Mouse (Mus musculus): ENCODE results near the gene Tspan12. TPM values are rescaled to one million over a fixed set of nuclear protein-coding genes. Genes with fewer than 3 reads are reported as not detected.

Gene Tspan12
- total and polyA plus RNA-seq, 3 experiments = not detected

DNA sequence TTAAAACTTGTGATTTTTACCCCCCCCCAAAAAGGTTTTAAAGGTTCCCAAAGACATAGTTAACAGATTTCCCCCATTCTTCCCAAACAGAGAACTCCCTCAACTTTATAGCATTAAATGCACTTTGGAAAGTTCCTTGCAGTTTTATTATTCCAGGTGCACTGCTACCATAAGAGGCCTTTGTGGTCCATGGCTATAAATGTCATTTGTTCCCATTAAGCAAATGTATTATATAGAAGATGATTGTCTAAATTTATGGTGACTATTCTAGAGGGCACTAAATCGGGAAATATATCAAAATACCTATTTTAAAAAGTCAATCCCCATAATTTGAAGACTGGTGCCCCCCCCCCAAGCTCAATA, 82.9 kb downstream of the Tspan12 start:
- H3K9ac ChIP-seq (ENCODE audit: control insufficient read depth, low read depth, low read length, poor library complexity, severe bottlenecking) = no peak overlapping the region
- H3K79me2 ChIP-seq (ENCODE audit: control insufficient read depth, insufficient read depth, low read length, poor library complexity) = no peaks in the 10 kb centered on the region
- no peaks in the 10 kb centered on the region for H3K9me3 ChIP-seq (replicated peaks; ENCODE audit: insufficient read depth, low read length)
- no peak overlapping the region for H3K4me3 ChIP-seq (ENCODE audit: control insufficient read depth in 1 of 2, insufficient read depth in 1 of 2, low read depth in 2 of 2, low read length in 2 of 2)
- no peaks in the 10 kb centered on the region for H3K4me1 ChIP-seq (ENCODE audit: control insufficient read depth in 1 of 2, insufficient read depth in 2 of 2, low read length in 2 of 2)
- H3K36me3 ChIP-seq (ENCODE audit: control insufficient read depth in 1 of 2, insufficient read depth in 2 of 2, low read length in 2 of 2) = no peaks in the 10 kb centered on the region
- TF ChIP-seq KAT2A (conservative IDR thresholded peaks at IDR 0.05; ENCODE audit: low read depth, low read length) (no peak), MYC (IDR thresholded peaks at IDR 0.05; ENCODE audit: low read depth, low read length) (no peak), MXI1 (IDR thresholded peaks at IDR 0.05; ENCODE audit: low read depth, low read length) (no peak), ZC3H11A (IDR thresholded peaks at IDR 0.05; ENCODE audit: low read depth, low read length) (no peak), MAFK (IDR thresholded peaks at IDR 0.05; ENCODE audit: borderline replicate concordance, low read depth, low read length) (no peak), POLR2AphosphoS2 (IDR thresholded peaks at IDR 0.05; ENCODE audit: low read length) (no peak)
- no peak for DNase-seq (ENCODE audit: low read depth, low spot score)
- no peak overlapping the region for H3K27ac ChIP-seq (ENCODE audit: control insufficient read depth, low read depth, low read length)
- peaks cover 0 to 4% of the 10 kb centered on the region in 2 experiments; a peak in 2 of 4 replicates for H3K27me3 ChIP-seq (ENCODE audit: control insufficient read depth in 1 of 2, insufficient read depth in 2 of 2, low read length in 2 of 2)

- H3K36me3 ChIP-seq (ENCODE audit: control insufficient read depth in 1 of 2, insufficient read depth in 2 of 2, low read length in 2 of 2) = no peaks in the 10 kb centered on the region
- H3K4me3 ChIP-seq (ENCODE audit: control insufficient read depth in 1 of 2, insufficient read depth in 1 of 2, low read depth in 2 of 2, low read length in 2 of 2) = no peak overlapping the region
- no peak overlapping the region for H3K9ac ChIP-seq (ENCODE audit: control insufficient read depth, low read depth, low read length, poor library complexity, severe bottlenecking)
- H3K79me2 ChIP-seq (ENCODE audit: control insufficient read depth, insufficient read depth, low read length, poor library complexity) = no peaks in the 10 kb centered on the region
- no peaks in the 10 kb centered on the region for H3K9me3 ChIP-seq (replicated peaks; ENCODE audit: insufficient read depth, low read length)
- TF ChIP-seq USF2 (IDR thresholded peaks at IDR 0.05; ENCODE audit: borderline replicate concordance in 1 of 2, insufficient read depth in 1 of 2, low read depth in 1 of 2, low read length in 2 of 2) = no peak
- no peak for TF ChIP-seq ZKSCAN1 (IDR thresholded peaks at IDR 0.05; ENCODE audit: low read depth, low read length)
- TF ChIP-seq ETS1 (IDR thresholded peaks at IDR 0.05; ENCODE audit: low read depth, low read length) = no peak
- TF ChIP-seq BHLHE40 (IDR thresholded peaks at IDR 0.05; ENCODE audit: borderline replicate concordance, low read depth, low read length) = no peak
- TF ChIP-seq RAD21 (IDR thresholded peaks at IDR 0.05; ENCODE audit: low read depth, low read length) = no peak
- no peak for TF ChIP-seq JUND (IDR thresholded peaks at IDR 0.05; ENCODE audit: low read depth, low read length)
- no peak for DNase-seq (ENCODE audit: low read depth, low spot score)
- peaks cover 0 to 4% of the 10 kb centered on the region in 2 experiments; a peak in 2 of 4 replicates for H3K27me3 ChIP-seq (ENCODE audit: control insufficient read depth in 1 of 2, insufficient read depth in 2 of 2, low read length in 2 of 2)
- no peaks in the 10 kb centered on the region for H3K4me1 ChIP-seq (ENCODE audit: control insufficient read depth in 1 of 2, insufficient read depth in 2 of 2, low read length in 2 of 2)
- no peak overlapping the region for H3K27ac ChIP-seq (ENCODE audit: control insufficient read depth, low read depth, low read length)
Measured at GRCm38 (mm10) chr6:21768745-21769446, 83.4 kb downstream of the Tspan12 start.

DNA sequence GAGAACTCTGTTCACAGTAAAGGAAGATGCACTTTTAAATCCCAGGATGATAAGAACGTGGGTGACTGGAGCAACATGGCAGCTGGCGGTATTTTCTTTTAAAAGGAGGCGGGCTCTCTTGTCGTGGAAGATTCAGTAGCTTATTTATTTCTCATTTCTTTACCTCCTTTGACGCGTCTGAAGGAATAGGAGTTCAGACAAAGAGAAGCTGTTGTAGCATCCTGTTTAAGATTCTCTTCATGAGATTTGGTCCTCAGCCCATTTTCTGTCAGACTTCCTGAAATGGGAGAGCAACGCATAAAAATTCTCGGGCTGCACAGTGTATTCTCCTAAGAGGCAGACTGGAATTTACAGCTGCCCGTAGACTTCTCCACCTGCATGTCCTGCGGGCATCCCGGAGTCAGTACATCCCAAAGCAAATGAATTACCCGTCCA, 84.5 kb downstream of the Tspan12 start:
- no peak for DNase-seq (ENCODE audit: low read depth, low spot score)

More for the DNA sequence above, 84.5 kb downstream of the Tspan12 start:
- Histone ChIP-seq H3K27ac (ENCODE audit: control insufficient read depth, low read depth, low read length) (no peak overlapping the region), H3K9me3 (replicated peaks; ENCODE audit: insufficient read depth, low read length) (no peaks in the 10 kb centered on the region), H3K4me3 (ENCODE audit: control insufficient read depth in 1 of 2, insufficient read depth in 1 of 2, low read depth in 2 of 2, low read length in 2 of 2) (no peak overlapping the region), H3K27me3 (ENCODE audit: control insufficient read depth in 1 of 2, insufficient read depth in 2 of 2, low read length in 2 of 2) (peaks cover 0 to 3% of the 10 kb centered on the region in 2 experiments; a peak in 2 of 4 replicates), H3K79me2 (ENCODE audit: control insufficient read depth, insufficient read depth, low read length, poor library complexity) (no peaks in the 10 kb centered on the region), H3K9ac (ENCODE audit: control insufficient read depth, low read depth, low read length, poor library complexity, severe bottlenecking) (no peak overlapping the region), H3K36me3 (ENCODE audit: control insufficient read depth in 1 of 2, insufficient read depth in 2 of 2, low read length in 2 of 2) (no peaks in the 10 kb centered on the region), H3K4me1 (ENCODE audit: control insufficient read depth in 1 of 2, insufficient read depth in 2 of 2, low read length in 2 of 2) (no peaks in the 10 kb centered on the region)
- no peak for TF ChIP-seq ELF1 (IDR thresholded peaks at IDR 0.05; ENCODE audit: low read depth, low read length)
- no peak for TF ChIP-seq ETS1 (IDR thresholded peaks at IDR 0.05; ENCODE audit: low read depth, low read length)
- TF ChIP-seq MAX (IDR thresholded peaks at IDR 0.05; ENCODE audit: low read length) = no peak
- TF ChIP-seq RCOR1 (IDR thresholded peaks at IDR 0.05; ENCODE audit: low read depth, low read length) = no peak
- no peak for TF ChIP-seq HCFC1 (IDR thresholded peaks at IDR 0.05; ENCODE audit: low read depth, low read length)
- no peak for TF ChIP-seq CHD1 (IDR thresholded peaks at IDR 0.05; ENCODE audit: low read depth, low read length)
- no peak for TF ChIP-seq MAFK (IDR thresholded peaks at IDR 0.05; ENCODE audit: borderline replicate concordance, low read depth, low read length)
- no peak for TF ChIP-seq TBP (IDR thresholded peaks at IDR 0.05; ENCODE audit: low read depth, low read length)
- TF ChIP-seq CTCF (IDR thresholded peaks at IDR 0.05 in 2 of 3, conservative IDR thresholded peaks at IDR 0.05 in 1 of 3; ENCODE audit: control insufficient read depth in 1 of 3, insufficient read depth in 1 of 3, low read depth in 2 of 3, low read length in 3 of 3, poor library complexity in 1 of 3, severe bottlenecking in 1 of 3) = no peak
- TF ChIP-seq SMC3 (IDR thresholded peaks at IDR 0.05; ENCODE audit: low read depth, low read length) = no peak
- no peak for TF ChIP-seq USF1 (IDR thresholded peaks at IDR 0.05; ENCODE audit: low read depth, low read length)
- TF ChIP-seq ZKSCAN1 (IDR thresholded peaks at IDR 0.05; ENCODE audit: low read depth, low read length) = no peak
- no peak for TF ChIP-seq MYC (IDR thresholded peaks at IDR 0.05; ENCODE audit: low read depth, low read length)
- TF ChIP-seq NELFE (IDR thresholded peaks at IDR 0.05; ENCODE audit: low read depth, low read length) = no peak
- no peak for TF ChIP-seq SIN3A (IDR thresholded peaks at IDR 0.05; ENCODE audit: low read length)
